ENCODE assay signal across 11 mouse cellular contexts in the genomic region with DNA sequence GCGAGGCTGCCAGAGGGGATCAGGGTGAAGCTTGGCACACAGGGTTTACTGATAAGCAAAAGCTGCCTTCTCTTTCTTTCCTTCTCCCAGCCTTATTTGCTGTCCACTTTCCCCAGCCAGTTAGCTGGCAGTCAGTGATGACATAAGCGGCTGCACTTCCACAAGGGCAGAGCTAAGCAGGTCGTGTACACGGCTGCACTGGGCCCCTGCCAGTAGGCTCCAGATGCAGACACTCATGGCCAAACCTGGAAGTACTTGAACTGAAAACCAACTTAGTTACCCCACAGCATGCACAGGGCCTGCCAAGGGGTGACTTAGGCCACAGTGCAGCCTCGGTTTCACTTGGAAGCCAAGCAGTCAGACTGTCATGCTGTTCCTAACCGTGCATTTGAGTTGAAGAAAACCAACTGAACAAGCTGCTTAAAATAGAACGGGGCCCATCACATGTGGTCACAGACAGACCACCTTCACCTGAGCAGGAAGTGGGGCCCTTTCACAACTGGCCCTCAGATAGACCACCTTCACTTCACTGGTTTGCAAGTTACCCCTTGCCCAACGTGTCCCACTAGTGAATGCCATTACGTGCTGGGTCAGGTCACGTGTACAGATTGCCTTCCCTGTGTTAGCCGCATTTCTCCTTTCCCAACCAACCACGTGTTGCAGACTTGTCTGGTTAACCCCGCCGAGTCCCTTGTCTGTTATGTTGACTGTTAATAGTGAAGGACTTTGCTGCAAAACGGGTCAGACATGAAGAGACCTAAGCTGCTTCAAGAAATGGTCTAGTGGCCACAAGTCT. TPM values are rescaled to one million over a fixed set of nuclear protein-coding genes. Genes with fewer than 3 reads are reported as not detected.
DNase-seq lines count a peak whose midpoint lies in the region; ATAC-seq and TF ChIP-seq lines count a peak whose summit lies in the region.
"Had no signal": no experiment of that assay in that cellular context is flagged by ENCODE, and none has a peak within 500 bp of the region (broad histone marks: within the 10 kb centered on the region; RNA-seq: fewer than 3 reads in every experiment).

No protein-coding gene starts in this region.

- H3K4me1 ChIP-seq in liver, embryonic 11.5 days (replicated peaks; ENCODE audit: control insufficient read depth, insufficient read depth, low read length), result peaks cover 24% of the 10 kb centered on the region
- peaks cover 30% of the 10 kb centered on the region for H3K4me1 ChIP-seq in heart, embryonic 11.5 days (ENCODE audit: control insufficient read depth, insufficient read depth, low read length)
- peaks cover 2% of the 10 kb centered on the region; the same call in 1 of the 2 replicates for H3K4me1 ChIP-seq in lung, adult 2 months (ENCODE audit: control insufficient read depth, insufficient read depth, low read length)
- H3K4me1 ChIP-seq in stomach, embryonic 14.5 days (ENCODE audit: control insufficient read depth, insufficient read depth, low read length), result no peaks in the 10 kb centered on the region
- H3K4me1 ChIP-seq in forebrain, embryonic 15.5 days, result peaks cover 7% of the 10 kb centered on the region; the same call in 1 of the 2 replicates
- H3K4me1 ChIP-seq: midbrain, embryonic 10.5 days had no signal

- DNase-seq in liver, embryonic 11.5 days (ENCODE audit: low spot score), result no peak
- DNase-seq in liver, result no peak
- peak; percentile 53 for DNase-seq in lung, adult 2 months
- DNase-seq in ovary, postnatal 14 days (ENCODE audit: low spot score), result no peak
- DNase-seq: cerebellum, adult 11-12 months had no signal

- TF ChIP-seq CTCF in lung, adult 2 months (IDR thresholded peaks at IDR 0.05; ENCODE audit: insufficient read depth, low read length), result no peak

- peaks cover 5% of the 10 kb centered on the region for H3K36me3 ChIP-seq in liver, embryonic 11.5 days (ENCODE audit: control insufficient read depth, insufficient read depth, low read length)
- H3K36me3 ChIP-seq in heart, embryonic 11.5 days (ENCODE audit: control insufficient read depth, insufficient read depth, low read length), result 0 out of 2 replicates have a peak, but pooled peaks cover 3% of the 10 kb centered on the region
- peaks cover 24% of the 10 kb centered on the region for H3K36me3 ChIP-seq in stomach, embryonic 14.5 days (ENCODE audit: control insufficient read depth, insufficient read depth, low read length)
- peaks cover 30% of the 10 kb centered on the region for H3K36me3 ChIP-seq in forebrain, embryonic 15.5 days

- no peak overlapping the region; the same call in 1 of the 2 replicates for H3K4me2 ChIP-seq in liver, embryonic 11.5 days
- no peak overlapping the region for H3K4me2 ChIP-seq in heart, embryonic 11.5 days
- H3K4me2 ChIP-seq in stomach, embryonic 14.5 days (replicated peaks; ENCODE audit: low read depth, low read length), result no peak overlapping the region
- H3K4me2 ChIP-seq in forebrain, embryonic 15.5 days (replicated peaks), result no peak overlapping the region

- H3K27me3 ChIP-seq in liver, embryonic 11.5 days (replicated peaks; ENCODE audit: control insufficient read depth, insufficient read depth, low read length), result no peaks in the 10 kb centered on the region
- H3K27me3 ChIP-seq in heart, embryonic 11.5 days (ENCODE audit: control insufficient read depth, insufficient read depth, low read length), result peaks cover 5% of the 10 kb centered on the region; the same call in 1 of the 2 replicates
- H3K27me3 ChIP-seq in stomach, embryonic 14.5 days (ENCODE audit: control insufficient read depth, insufficient read depth, low read length), result no peaks in the 10 kb centered on the region
- H3K27me3 ChIP-seq in forebrain, embryonic 15.5 days, result no peaks in the 10 kb centered on the region

- H3K9ac ChIP-seq in liver, embryonic 11.5 days (ENCODE audit: low read depth, low read length), result no peak overlapping the region
- no peak overlapping the region for H3K9ac ChIP-seq in heart, embryonic 11.5 days (ENCODE audit: low read depth, low read length)
- no peak overlapping the region for H3K9ac ChIP-seq in stomach, embryonic 14.5 days (replicated peaks; ENCODE audit: low read depth, low read length)
- no peak overlapping the region for H3K9ac ChIP-seq in forebrain, embryonic 15.5 days (replicated peaks)

- 0 out of 2 replicates have a peak overlapping the region, but pooled peaks have one; percentile 16 for H3K27ac ChIP-seq in liver, embryonic 11.5 days (ENCODE audit: low read depth, low read length)
- H3K27ac ChIP-seq in heart, embryonic 11.5 days (ENCODE audit: low read depth, low read length), result peak overlapping the region; percentile 65
- H3K27ac ChIP-seq in stomach, embryonic 14.5 days (ENCODE audit: low read length), result peak overlapping the region; percentile 15; the same call in 1 of the 2 replicates
- no peak overlapping the region for H3K27ac ChIP-seq in forebrain, embryonic 15.5 days (replicated peaks)
- H3K27ac ChIP-seq: midbrain, embryonic 10.5 days had no signal

- TF ChIP-seq POLR2A in lung, adult 2 months (IDR thresholded peaks at IDR 0.05; ENCODE audit: borderline replicate concordance, extremely low read depth, low read depth, low read length), result no peak

- H3K4me3 ChIP-seq in liver, embryonic 11.5 days (ENCODE audit: low read depth, low read length), result no peak overlapping the region
- no peak overlapping the region for H3K4me3 ChIP-seq in heart, embryonic 11.5 days (ENCODE audit: low read depth, low read length)
- H3K4me3 ChIP-seq in lung, adult 2 months (replicated peaks; ENCODE audit: extremely low read depth, low read depth, low read length), result no peak overlapping the region
- H3K4me3 ChIP-seq in stomach, embryonic 14.5 days (ENCODE audit: low read depth, low read length), result no peak overlapping the region
- no peak overlapping the region for H3K4me3 ChIP-seq in forebrain, embryonic 15.5 days
- H3K4me3 ChIP-seq: midbrain, embryonic 10.5 days had no signal

- WGBS in liver, embryonic 11.5 days, result 72% methylated on average over 15 of the region's 15 CpGs
- WGBS in heart, embryonic 11.5 days (ENCODE audit: insufficient replicate concordance), result 65% methylated on average over 15 of the region's 15 CpGs
- 53% methylated on average over 15 of the region's 15 CpGs for WGBS in lung, adult 2 months
- WGBS in stomach, embryonic 14.5 days, result 65% methylated on average over 15 of the region's 15 CpGs
- WGBS in forebrain, embryonic 15.5 days, result 85% methylated on average over 15 of the region's 15 CpGs

- ATAC-seq in liver, embryonic 11.5 days (replicated peaks; ENCODE audit: low FRiP score), result no peak
- ATAC-seq in heart, embryonic 11.5 days (replicated peaks; ENCODE audit: insufficient number of reproducible peaks, low FRiP score, low TSS enrichment), result no peak
- ATAC-seq in stomach, embryonic 14.5 days (ENCODE audit: insufficient number of reproducible peaks, insufficient read depth, low FRiP score, low read depth), result peak; percentile 46; the same call in 1 of the 2 replicates
- no peak for ATAC-seq in forebrain, embryonic 15.5 days (replicated peaks)
- ATAC-seq in activated CD4-positive, CD25-positive, alpha-beta regulatory T cell, adult 4 months, result no peak
- ATAC-seq: intestine, postnatal 0 days had no signal

- no peaks in the 10 kb centered on the region for H3K9me3 ChIP-seq in liver, embryonic 11.5 days (ENCODE audit: control insufficient read depth, low read length)
- H3K9me3 ChIP-seq in heart, embryonic 11.5 days (replicated peaks; ENCODE audit: control insufficient read depth, low read length), result no peaks in the 10 kb centered on the region
- H3K9me3 ChIP-seq in stomach, embryonic 14.5 days (ENCODE audit: control insufficient read depth, low read depth, low read length), result no peaks in the 10 kb centered on the region
- H3K9me3 ChIP-seq in forebrain, embryonic 15.5 days, result no peaks in the 10 kb centered on the region
- H3K9me3 ChIP-seq: midbrain, embryonic 10.5 days had no signal

RNA-seq across cellular contexts. Expression of a gene that starts 29.9 kb away (rescaled TPM):
- polyA plus RNA-seq in liver, embryonic 11.5 days (2014; fragmentation: Nextera tagmentation; extraction: Ambion mirVana), result 15.2 TPM in 2 replicates
- polyA plus RNA-seq in heart, embryonic 11.5 days (2014; fragmentation: Nextera tagmentation; extraction: Ambion mirVana), result 13.6 and 13.9 TPM in 2 replicates
- polyA plus RNA-seq in lung, adult 2 months (2012; rRNA removed), result 9.1 and 10.6 TPM in 2 replicates
- 12.2 and 12.5 TPM in 2 replicates for polyA plus RNA-seq in stomach, embryonic 14.5 days (2014; fragmentation: Nextera tagmentation; extraction: Ambion mirVana)
- polyA plus RNA-seq in forebrain, embryonic 15.5 days (2015; fragmentation: Nextera tagmentation; extraction: Ambion mirVana), result 14.6 and 15.5 TPM in 2 replicates
- 10 to 100 TPM; 16.2 to 31.6 TPM for polyA plus RNA-seq in activated CD4-positive, CD25-positive, alpha-beta regulatory T cell, adult 4 months (2017; shearing (Covaris generic))

RNA-seq across cellular contexts. Expression of a gene that starts 30.0 kb away (rescaled TPM):
- polyA plus RNA-seq in liver, embryonic 11.5 days (2014; fragmentation: Nextera tagmentation; extraction: Ambion mirVana), result 34.7 and 36.8 TPM in 2 replicates
- polyA plus RNA-seq in heart, embryonic 11.5 days (2014; fragmentation: Nextera tagmentation; extraction: Ambion mirVana), result 32.6 and 35.1 TPM in 2 replicates
- polyA plus RNA-seq in lung, adult 2 months (2012; rRNA removed), result 6.6 and 7.5 TPM in 2 replicates
- 45.3 and 45.4 TPM in 2 replicates for polyA plus RNA-seq in stomach, embryonic 14.5 days (2014; fragmentation: Nextera tagmentation; extraction: Ambion mirVana)
- 43.4 and 46.9 TPM in 2 replicates for polyA plus RNA-seq in forebrain, embryonic 15.5 days (2015; fragmentation: Nextera tagmentation; extraction: Ambion mirVana)
- polyA plus RNA-seq in activated CD4-positive, CD25-positive, alpha-beta regulatory T cell, adult 4 months (2017; shearing (Covaris generic)), result 10 to 100 TPM; 65.5 to 69.1 TPM
